Mouse (Mus musculus): ENCODE results near the gene Arrdc2. TPM values are rescaled to one million over a fixed set of nuclear protein-coding genes. Genes with fewer than 3 reads are reported as not detected.
"Not testable (repeated sequence)": the region's sequence is repeated elsewhere in the genome, so short reads cannot be mapped to it uniquely, and the experiment has no call there.

Arrdc2 gene
- polyA plus RNA-seq, 1 experiment from 2014 or later: 5.5 TPM

GRCm38 (mm10) chr8:70833520-70833919 is 6.0 kb downstream of the Arrdc2 start:
- Histone ChIP-seq H3K27me3 (no peaks in the 10 kb centered on the region), H3K4me1 (peaks cover 22% of the 10 kb centered on the region), H3K4me2 (no peak overlapping the region), H3K9me3 (no peaks in the 10 kb centered on the region), H3K4me3 (no peak overlapping the region), H3K36me3 (no peaks in the 10 kb centered on the region), H3K27ac (peak overlapping the region; percentile 53), H3K9ac (no peak overlapping the region)
- WGBS: 39% methylated on average over 15 of the region's 15 CpGs
- ATAC-seq (ENCODE audit: borderline replicate concordance, extremely low read depth, low FRiP score, low TSS enrichment): no peak

GRCm38 (mm10) chr8:70833018-70833482 is 6.5 kb downstream of the Arrdc2 start:
- H3K4me3 ChIP-seq: no peak overlapping the region
- no peak overlapping the region for H3K9ac ChIP-seq
- no peak overlapping the region for H3K4me2 ChIP-seq
- H3K4me1 ChIP-seq: peaks cover 17% of the 10 kb centered on the region; the same call in 1 of the 2 replicates
- ATAC-seq (ENCODE audit: borderline replicate concordance, extremely low read depth, low FRiP score, low TSS enrichment): no peak
- peak overlapping the region; percentile 53 for H3K27ac ChIP-seq
- no peaks in the 10 kb centered on the region for H3K27me3 ChIP-seq
- H3K9me3 ChIP-seq: no peaks in the 10 kb centered on the region
- no peaks in the 10 kb centered on the region for H3K36me3 ChIP-seq
- 39% methylated on average over 9 of the region's 9 CpGs for WGBS

GRCm38 (mm10) chr8:70832371-70832770 is 7.1 kb downstream of the Arrdc2 start:
- H3K4me3 ChIP-seq: no peak overlapping the region
- H3K36me3 ChIP-seq: no peaks in the 10 kb centered on the region
- no peak for ATAC-seq (ENCODE audit: borderline replicate concordance, extremely low read depth, low FRiP score, low TSS enrichment)
- H3K9ac ChIP-seq: no peak overlapping the region
- H3K4me2 ChIP-seq: no peak overlapping the region
- 67% methylated on average over 11 of the region's 11 CpGs for WGBS
- H3K27me3 ChIP-seq: no peaks in the 10 kb centered on the region
- H3K9me3 ChIP-seq: no peaks in the 10 kb centered on the region
- H3K27ac ChIP-seq: 0 out of 2 replicates have a peak overlapping the region, but pooled peaks have one; percentile 53
- peaks cover 17% of the 10 kb centered on the region; the same call in 1 of the 2 replicates for H3K4me1 ChIP-seq

GRCm38 (mm10) chr8:70831517-70831916 is 8.0 kb downstream of the Arrdc2 start:
- H3K9me3 ChIP-seq: no peaks in the 10 kb centered on the region
- H3K27ac ChIP-seq: no peak overlapping the region
- H3K36me3 ChIP-seq: no peaks in the 10 kb centered on the region
- ATAC-seq (ENCODE audit: borderline replicate concordance, extremely low read depth, low FRiP score, low TSS enrichment): no peak
- no peak overlapping the region for H3K4me3 ChIP-seq
- 65% methylated on average over 8 of the region's 8 CpGs for WGBS
- no peak overlapping the region for H3K4me2 ChIP-seq
- H3K4me1 ChIP-seq: peaks cover 17% of the 10 kb centered on the region; the same call in 1 of the 2 replicates
- H3K9ac ChIP-seq: no peak overlapping the region
- no peaks in the 10 kb centered on the region for H3K27me3 ChIP-seq

- no peaks in the 10 kb centered on the region for H3K9me3 ChIP-seq
- no peaks in the 10 kb centered on the region for H3K27me3 ChIP-seq
- H3K36me3 ChIP-seq: no peaks in the 10 kb centered on the region
- H3K4me2 ChIP-seq: no peak overlapping the region
- ATAC-seq (ENCODE audit: borderline replicate concordance, extremely low read depth, low FRiP score, low TSS enrichment): no peak
- 80% methylated on average over 1 of the region's 1 CpGs for WGBS
- peaks cover 5% of the 10 kb centered on the region; the same call in 1 of the 2 replicates for H3K4me1 ChIP-seq
- no peak overlapping the region for H3K27ac ChIP-seq
- H3K9ac ChIP-seq: no peak overlapping the region
- no peak overlapping the region for H3K4me3 ChIP-seq
Observed at GRCm38 (mm10) chr8:70827796-70828195, 11.7 kb downstream of the Arrdc2 start.

- Histone ChIP-seq H3K9me3 (no peaks in the 10 kb centered on the region), H3K4me3 (no peak overlapping the region), H3K27me3 (no peaks in the 10 kb centered on the region), H3K36me3 (no peaks in the 10 kb centered on the region), H3K27ac (no peak overlapping the region), H3K4me1 (peaks cover 2% of the 10 kb centered on the region), H3K9ac (no peak overlapping the region), H3K4me2 (no peak overlapping the region)
- no peak for ATAC-seq (ENCODE audit: borderline replicate concordance, extremely low read depth, low FRiP score, low TSS enrichment)
- WGBS: 96% methylated on average over 2 of the region's 2 CpGs
Observed at GRCm38 (mm10) chr8:70827010-70827409, 12.5 kb downstream of the Arrdc2 start.

- 78% methylated on average over 8 of the region's 8 CpGs for WGBS
- Histone ChIP-seq H3K4me1 (peaks cover 10% of the 10 kb centered on the region), H3K27ac (no peak overlapping the region), H3K36me3 (no peaks in the 10 kb centered on the region), H3K4me2 (no peak overlapping the region), H3K9ac (no peak overlapping the region), H3K4me3 (no peak overlapping the region), H3K27me3 (0 out of 2 replicates have a peak, but pooled peaks cover 4% of the 10 kb centered on the region), H3K9me3 (no peaks in the 10 kb centered on the region)
- ATAC-seq (ENCODE audit: borderline replicate concordance, extremely low read depth, low FRiP score, low TSS enrichment): no peak
Observed at GRCm38 (mm10) chr8:70825816-70826215, 13.7 kb downstream of the Arrdc2 start.

GRCm38 (mm10) chr8:70823802-70824201 is 15.7 kb downstream of the Arrdc2 start:
- Histone ChIP-seq H3K9ac (no peak overlapping the region), H3K27me3 (peaks cover 12% of the 10 kb centered on the region; the same call in 1 of the 2 replicates), H3K4me3 (no peak overlapping the region), H3K27ac (no peak overlapping the region), H3K4me2 (no peak overlapping the region), H3K9me3 (no peaks in the 10 kb centered on the region), H3K36me3 (no peaks in the 10 kb centered on the region), H3K4me1 (peaks cover 21% of the 10 kb centered on the region)
- 84% methylated on average over 7 of the region's 7 CpGs for WGBS
- ATAC-seq (ENCODE audit: borderline replicate concordance, extremely low read depth, low FRiP score, low TSS enrichment): no peak

- ATAC-seq (ENCODE audit: borderline replicate concordance, extremely low read depth, low FRiP score, low TSS enrichment); H3K9me3 ChIP-seq; H3K9ac ChIP-seq; H3K36me3 ChIP-seq; H3K27ac ChIP-seq; H3K4me3 ChIP-seq; H3K4me2 ChIP-seq: not testable (repeated sequence)
- Histone ChIP-seq H3K4me1 (peaks cover 21% of the 10 kb centered on the region), H3K27me3 (peaks cover 15% of the 10 kb centered on the region; the same call in 1 of the 2 replicates)
- WGBS: 76% methylated on average over 3 of the region's 3 CpGs
Observed at GRCm38 (mm10) chr8:70822594-70822993, 16.9 kb downstream of the Arrdc2 start.

- Histone ChIP-seq H3K27ac (no peak overlapping the region), H3K27me3 (peaks cover 20% of the 10 kb centered on the region), H3K9ac (no peak overlapping the region), H3K9me3 (no peaks in the 10 kb centered on the region), H3K4me2 (no peak overlapping the region), H3K36me3 (no peaks in the 10 kb centered on the region), H3K4me1 (peaks cover 24% of the 10 kb centered on the region), H3K4me3 (no peak overlapping the region)
- 34% methylated on average over 11 of the region's 11 CpGs for WGBS
- ATAC-seq (ENCODE audit: borderline replicate concordance, extremely low read depth, low FRiP score, low TSS enrichment): no peak
Observed at GRCm38 (mm10) chr8:70821992-70822391, 17.5 kb downstream of the Arrdc2 start.

GRCm38 (mm10) chr8:70821399-70821962 is 18.0 kb downstream of the Arrdc2 start:
- 17% methylated on average over 30 of the region's 30 CpGs for WGBS

GRCm38 (mm10) chr8:70820101-70820935 is 19.2 kb downstream of the Arrdc2 start:
- Histone ChIP-seq H3K27ac (peak overlapping the region; percentile 53), H3K4me2 (peak overlapping the region; percentile 46), H3K9ac (no peak overlapping the region), H3K36me3 (no peaks in the 10 kb centered on the region), H3K4me3 (peak overlapping the region; percentile 20), H3K27me3 (peaks cover 37% of the 10 kb centered on the region), H3K9me3 (no peaks in the 10 kb centered on the region), H3K4me1 (peaks cover 29% of the 10 kb centered on the region)
- 3% methylated on average over 31 of the region's 31 CpGs for WGBS
- ATAC-seq (ENCODE audit: borderline replicate concordance, extremely low read depth, low FRiP score, low TSS enrichment): peak; percentile 81

More at GRCm38 (mm10) chr8:70821399-70821962, 18.0 kb downstream of the Arrdc2 start:
- H3K9ac ChIP-seq: no peak overlapping the region
- H3K4me3 ChIP-seq: no peak overlapping the region
- H3K36me3 ChIP-seq: no peaks in the 10 kb centered on the region
- H3K4me1 ChIP-seq: peaks cover 29% of the 10 kb centered on the region
- H3K27me3 ChIP-seq: peaks cover 26% of the 10 kb centered on the region
- H3K27ac ChIP-seq: no peak overlapping the region
- no peak; the same call in 1 of the 2 replicates for ATAC-seq (ENCODE audit: borderline replicate concordance, extremely low read depth, low FRiP score, low TSS enrichment)
- no peak overlapping the region for H3K4me2 ChIP-seq
- H3K9me3 ChIP-seq: no peaks in the 10 kb centered on the region
